Mouse (Mus musculus) Patski (cell line): Measurements from ENCODE around the gene Sdk1. TPM values are rescaled to one million over a fixed set of nuclear protein-coding genes. Genes with fewer than 3 reads are reported as not detected.

ENCODE experiments used
- ATAC-seq: fragments of 100-300 bp; one replicate; pipeline ENCODE4 v1.8.0; 2021
- CTCF ChIA-PET: fragments of 350-600 bp; sonication (Branson Sonifier 250); formaldehyde crosslinking; loops from one replicate; lab custom pipeline; 2022; ENCODE audit warnings: inconsistent platforms; lab: Charles Lee
- POLR2A ChIA-PET: fragments of 350-600 bp; sonication (Branson Sonifier 250); formaldehyde crosslinking; loops from one replicate; lab custom pipeline; 2022; ENCODE audit warnings: antibody characterized with exemption, inconsistent platforms; lab: Charles Lee
- DNase-seq: peaks from one replicate; pipeline ENCODE4 v3.0.0-alpha.2; 2011; ENCODE audit warnings: low read depth, low spot score
- H3K27me3 ChIP-seq: fragments of 371-371 bp; one replicate; pipeline ENCODE4 v1.5.1; 2021
- CTCF ChIP-seq: fragments of 100-300 bp; IDR thresholded peaks from one replicate; pipeline ENCODE4 v1.5.1; 2021
- in situ Hi-C: fragments of 300-500 bp; cut with MboI; formaldehyde crosslinking; loops from 3 replicates; pipeline ENCODE4 v1.11.1; 2018; ENCODE audit warnings: low pct_unique_long_range_greater_than_20kb, mixed read lengths
- polyA plus RNA-seq: library from polyadenylated mRNA; unstranded; gene quantifications from one replicate; pipeline ENCODE4 v1.2.3, GENCODE M21; 2021

The Sdk1 gene
- polyA plus RNA-seq, 1 experiment from 2014 or later: 35.4 TPM

DNA sequence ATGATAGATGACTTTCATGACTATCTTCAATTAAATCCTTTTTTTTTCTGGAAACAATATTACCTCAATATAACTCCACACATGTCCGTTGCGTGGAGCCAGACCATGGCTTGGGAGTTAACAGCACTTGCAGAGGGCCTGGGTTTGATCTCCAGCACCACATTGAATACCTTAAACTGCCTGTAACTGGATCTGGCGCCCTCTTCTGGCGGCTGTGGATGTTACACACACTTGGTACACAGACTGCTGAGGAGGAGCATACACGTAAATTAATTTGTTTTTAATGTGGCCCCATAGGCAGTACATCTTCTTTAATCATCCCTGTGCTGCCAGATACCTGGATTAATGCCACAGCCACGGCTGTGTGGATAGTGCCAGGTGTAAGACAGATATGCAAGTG lies 870.7 kb downstream of the Sdk1 start:
- ChIA-PET POLR2A (interaction anchor here (0.6 to 1.1 kb wide), 2 partner anchors 21 to 924 kb away, joined by 3 read pairs; no protein-coding TSS in a partner anchor), CTCF (interaction anchor here (1.1 kb wide), 1 partner anchor 14 kb away, joined by 3 read pairs; no protein-coding TSS in a partner anchor)
- H3K27me3 ChIP-seq: no peaks in the 10 kb centered on the region
- no peak for TF ChIP-seq CTCF
- DNase-seq: no peak
- in situ Hi-C loops: no loop called here
- ATAC-seq: no peak

DNA sequence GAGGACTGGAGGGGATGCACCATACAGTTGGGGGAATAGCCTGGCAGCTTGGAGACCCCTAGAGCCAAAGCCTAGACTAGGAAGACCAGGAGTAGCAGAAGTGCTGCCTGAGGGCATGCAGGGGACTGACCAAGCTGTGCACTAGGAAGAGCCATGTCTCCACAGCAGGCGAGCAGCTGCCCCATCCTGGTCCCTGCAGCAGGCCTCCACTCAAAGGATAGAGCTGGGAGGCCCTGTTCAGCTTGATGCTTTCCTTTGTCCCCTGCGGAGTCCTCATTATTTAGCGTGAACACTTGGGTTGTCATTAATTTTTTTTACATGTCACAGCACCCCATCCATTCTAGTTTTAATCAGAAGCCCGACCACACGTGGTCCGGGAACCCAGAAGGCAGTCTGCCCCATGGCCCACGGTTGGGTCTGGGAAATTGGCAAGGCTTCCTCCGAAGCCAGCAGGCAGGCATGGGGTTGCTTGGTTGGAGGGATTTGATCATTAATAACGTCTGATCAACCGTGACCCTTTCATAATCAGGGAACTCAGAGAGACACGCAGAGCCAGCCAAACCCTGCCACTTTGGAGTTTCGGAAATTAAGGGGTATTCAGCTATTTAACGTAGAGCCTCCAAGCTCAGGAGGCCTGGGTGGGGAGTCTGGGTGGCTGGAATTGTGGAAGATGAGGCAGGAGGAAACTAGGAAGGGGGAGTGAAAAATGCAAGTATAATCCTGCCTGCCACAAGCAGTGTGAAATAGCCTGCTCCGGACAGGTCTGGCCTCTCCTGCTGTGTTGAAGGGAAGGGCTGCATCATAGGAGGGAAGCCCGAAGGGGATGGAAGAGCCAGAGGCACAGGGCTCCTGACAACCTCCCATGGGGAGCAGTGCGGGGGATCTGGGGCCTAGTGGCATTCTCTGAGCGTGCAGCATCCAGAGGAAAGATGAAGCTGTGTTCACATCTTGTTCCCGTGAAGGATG lies 872.2 kb downstream of the Sdk1 start:
- no peaks in the 10 kb centered on the region for H3K27me3 ChIP-seq
- CTCF ChIA-PET: interaction anchor here (0.9 kb wide), 1 partner anchor 119 kb away, joined by 3 read pairs; no protein-coding TSS in a partner anchor
- ATAC-seq (no peak), DNase-seq (no peak)
- POLR2A ChIA-PET: no interaction called here
- no peak for TF ChIP-seq CTCF
- in situ Hi-C loops: no loop called here

GRCm38 (mm10) chr5:142127779-142128178 lies 886.5 kb downstream of the Sdk1 start:
- ChIA-PET CTCF (no interaction called here), POLR2A (no interaction called here)
- no peak for TF ChIP-seq CTCF
- H3K27me3 ChIP-seq: no peaks in the 10 kb centered on the region
- in situ Hi-C loops: no loop called here
- ATAC-seq (no peak), DNase-seq (no peak)

GRCm38 (mm10) chr5:142128181-142128611 lies 886.9 kb downstream of the Sdk1 start:
- in situ Hi-C loops: no loop called here
- ChIA-PET POLR2A (no interaction called here), CTCF (no interaction called here)
- no peak for TF ChIP-seq CTCF
- DNase-seq (peak; percentile 6), ATAC-seq (no peak)
- H3K27me3 ChIP-seq: no peaks in the 10 kb centered on the region

GRCm38 (mm10) chr5:142130004-142130403 lies 888.7 kb downstream of the Sdk1 start:
- DNase-seq: no peak
- H3K27me3 ChIP-seq: no peaks in the 10 kb centered on the region
- no peak for ATAC-seq
- ChIA-PET POLR2A (no interaction called here), CTCF (no interaction called here)
- no peak for TF ChIP-seq CTCF
- in situ Hi-C loops: no loop called here

DNA sequence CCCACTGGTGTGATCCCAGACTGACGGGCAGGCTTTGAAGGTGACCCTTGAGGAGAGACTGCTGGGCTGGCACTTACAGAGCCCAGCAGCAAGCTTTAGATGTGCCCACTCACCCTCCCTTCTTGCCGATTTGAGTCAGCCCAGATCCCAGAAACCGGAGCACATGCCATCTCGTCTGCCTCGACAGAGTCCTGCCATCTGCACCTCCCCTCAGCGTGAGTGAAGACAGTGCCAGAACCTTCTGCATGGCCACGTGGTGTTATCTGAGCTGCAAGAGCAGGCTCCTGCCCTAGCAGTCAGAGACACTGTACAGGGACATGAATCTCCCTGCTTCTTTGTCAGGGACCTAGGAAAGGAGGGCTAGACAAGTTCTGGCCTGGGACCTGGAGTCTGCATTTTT lies 898.7 kb downstream of the Sdk1 start:
- CTCF ChIA-PET: no interaction called here
- POLR2A ChIA-PET: no interaction called here
- no peak for ATAC-seq
- no peak for DNase-seq
- in situ Hi-C loops: no loop called here
- no peak for TF ChIP-seq CTCF
- H3K27me3 ChIP-seq: no peaks in the 10 kb centered on the region

GRCm38 (mm10) chr5:142149594-142149993 lies 908.3 kb downstream of the Sdk1 start:
- POLR2A ChIA-PET: no interaction called here
- ATAC-seq (no peak), DNase-seq (no peak)
- CTCF ChIA-PET: interaction anchor here (1.1 kb wide), 2 partner anchors 8 to 24 kb away, joined by 3 read pairs; no protein-coding TSS in a partner anchor
- no peaks in the 10 kb centered on the region for H3K27me3 ChIP-seq
- in situ Hi-C loops: no loop called here
- TF ChIP-seq CTCF: no peak

GRCm38 (mm10) chr5:142150756-142151155 lies 909.5 kb downstream of the Sdk1 start:
- POLR2A ChIA-PET: no interaction called here
- TF ChIP-seq CTCF: no peak
- DNase-seq (no peak), ATAC-seq (no peak)
- H3K27me3 ChIP-seq: no peaks in the 10 kb centered on the region
- CTCF ChIA-PET: interaction anchor here (1.1 kb wide), 1 partner anchor 9 kb away, joined by 3 read pairs; no protein-coding TSS in a partner anchor
- in situ Hi-C loops: no loop called here

DNA sequence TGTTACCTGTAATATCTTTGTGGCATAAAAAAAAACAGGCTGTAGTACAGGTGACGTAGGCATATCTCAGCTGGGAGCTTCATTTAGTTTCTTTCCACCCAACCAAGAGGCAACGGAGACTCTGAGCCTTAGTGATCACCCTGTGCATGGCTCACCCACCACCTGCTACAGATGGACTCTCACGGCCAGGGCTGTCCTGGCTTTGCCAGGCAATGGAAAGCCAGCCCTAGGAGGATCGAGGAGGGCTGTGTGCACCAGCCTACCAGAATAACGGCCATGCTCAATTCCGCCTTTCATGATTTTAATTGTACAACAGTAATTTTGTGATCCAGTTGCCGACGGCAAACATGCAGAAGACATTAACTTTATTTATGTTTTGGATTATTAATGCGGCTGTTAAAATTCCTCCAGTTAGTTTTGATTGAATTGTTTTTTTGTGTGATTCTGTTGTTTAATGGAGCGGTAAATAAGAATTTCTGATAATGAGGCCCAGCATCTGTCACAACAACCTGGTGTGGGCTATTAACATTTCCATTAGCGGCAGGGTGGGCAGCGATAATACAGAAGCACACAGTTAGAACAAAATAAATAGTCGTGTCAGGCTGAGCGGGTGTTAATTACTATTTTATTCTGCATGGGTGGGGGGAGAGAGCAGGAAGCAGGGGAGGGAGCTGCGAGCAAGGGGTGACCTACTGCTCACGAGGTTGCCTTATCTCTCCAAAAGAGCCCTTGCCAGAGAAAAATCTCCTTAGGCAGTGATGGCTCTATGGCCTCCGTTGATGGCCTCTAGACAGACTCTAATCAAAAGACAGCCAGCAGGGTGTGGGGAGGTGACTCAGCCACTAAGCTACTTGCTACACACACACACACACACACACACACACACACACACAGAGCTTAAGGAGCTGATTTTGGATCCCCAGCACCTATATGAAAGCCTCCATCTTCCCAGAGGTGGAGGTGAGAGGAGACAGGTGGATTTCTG lies 915.9 kb downstream of the Sdk1 start:
- TF ChIP-seq CTCF: no peak
- DNase-seq (no peak), ATAC-seq (no peak)
- in situ Hi-C loops: no loop called here
- ChIA-PET POLR2A (no interaction called here), CTCF (no interaction called here)
- H3K27me3 ChIP-seq: no peaks in the 10 kb centered on the region

- DNase-seq: peak; percentile 7
- no peaks in the 10 kb centered on the region for H3K27me3 ChIP-seq
- no peak for ATAC-seq
- POLR2A ChIA-PET: interaction anchor here (0.8 kb wide), 1 partner anchor 44 kb away, joined by 3 read pairs; no protein-coding TSS in a partner anchor
- in situ Hi-C loops: no loop called here
- no peak for TF ChIP-seq CTCF
- CTCF ChIA-PET: no interaction called here
Measured at GRCm38 (mm10) chr5:142163483-142163882, 922.2 kb downstream of the Sdk1 start.
